Mouse (Mus musculus): Measurements from ENCODE around the gene Phyhipl. TPM values are rescaled to one million over a fixed set of nuclear protein-coding genes. Genes with fewer than 3 reads are reported as not detected.

Phyhipl gene
- total and polyA plus RNA-seq, 3 experiments, result 0.18 TPM; not detected in 2

- intact Hi-C loops (cut with DNase I), result no loop called here
- Histone ChIP-seq H3K27me3 (ENCODE audit: control insufficient read depth, insufficient read depth, low read length) (no peaks in the 10 kb centered on the region), H3K9ac (ENCODE audit: low read depth, low read length) (no peak overlapping the region), H3K4me1 (ENCODE audit: control insufficient read depth, insufficient read depth, low read length) (no peaks in the 10 kb centered on the region), H3K4me3 (no peak overlapping the region), H3K36me3 (ENCODE audit: control insufficient read depth, insufficient read depth, low read length) (no peaks in the 10 kb centered on the region), H3K79me2 (replicated peaks; ENCODE audit: control insufficient read depth, insufficient read depth, low read length) (no peaks in the 10 kb centered on the region), H3K27ac (no peak overlapping the region)
- 73% methylated on average over 4 of the region's 4 CpGs for WGBS
- no peak for DNase-seq
- no peak for TF ChIP-seq EP300 (IDR thresholded peaks at IDR 0.05; ENCODE audit: insufficient read depth, low read depth, low read length)
- TF ChIP-seq POLR2A (IDR thresholded peaks at IDR 0.05; ENCODE audit: insufficient read depth, low read depth, low read length), result no peak
- no peak for TF ChIP-seq CTCF (IDR thresholded peaks at IDR 0.05)
Measured at GRCm38 (mm10) chr10:70654655-70655054, 1.1 kb downstream of the Phyhipl start.

- H3K27me3 ChIP-seq (ENCODE audit: control insufficient read depth, insufficient read depth, low read length), result no peaks in the 10 kb centered on the region
- H3K79me2 ChIP-seq (replicated peaks; ENCODE audit: control insufficient read depth, insufficient read depth, low read length), result no peaks in the 10 kb centered on the region
- TF ChIP-seq EP300 (IDR thresholded peaks at IDR 0.05; ENCODE audit: insufficient read depth, low read depth, low read length), result no peak
- H3K9ac ChIP-seq (ENCODE audit: low read depth, low read length), result no peak overlapping the region
- intact Hi-C loops (cut with DNase I), result no loop called here
- H3K36me3 ChIP-seq (ENCODE audit: control insufficient read depth, insufficient read depth, low read length), result no peaks in the 10 kb centered on the region
- no peak overlapping the region for H3K27ac ChIP-seq
- no peak for DNase-seq
- no peaks in the 10 kb centered on the region for H3K4me1 ChIP-seq (ENCODE audit: control insufficient read depth, insufficient read depth, low read length)
- H3K4me3 ChIP-seq, result no peak overlapping the region
- 65% methylated on average over 3 of the region's 3 CpGs for WGBS
Measured at GRCm38 (mm10) chr10:70654139-70654538, 1.6 kb downstream of the Phyhipl start.

- Histone ChIP-seq H3K36me3 (ENCODE audit: control insufficient read depth, insufficient read depth, low read length) (no peaks in the 10 kb centered on the region), H3K9ac (ENCODE audit: low read depth, low read length) (no peak overlapping the region), H3K27ac (no peak overlapping the region), H3K27me3 (ENCODE audit: control insufficient read depth, insufficient read depth, low read length) (no peaks in the 10 kb centered on the region), H3K4me1 (ENCODE audit: control insufficient read depth, insufficient read depth, low read length) (no peaks in the 10 kb centered on the region), H3K79me2 (replicated peaks; ENCODE audit: control insufficient read depth, insufficient read depth, low read length) (no peaks in the 10 kb centered on the region), H3K4me3 (no peak overlapping the region)
- no peak for DNase-seq
- TF ChIP-seq POLR2A (IDR thresholded peaks at IDR 0.05; ENCODE audit: insufficient read depth, low read depth, low read length), result no peak
- 38% methylated on average over 16 of the region's 16 CpGs for WGBS
- intact Hi-C loops (cut with DNase I), result no loop called here
Measured at GRCm38 (mm10) chr10:70651769-70652648, 3.8 kb downstream of the Phyhipl start.

- no peak overlapping the region for H3K9ac ChIP-seq (ENCODE audit: low read depth, low read length)
- H3K4me3 ChIP-seq, result no peak overlapping the region
- 63% methylated on average over 5 of the region's 5 CpGs for WGBS
- H3K4me1 ChIP-seq (ENCODE audit: control insufficient read depth, insufficient read depth, low read length), result no peaks in the 10 kb centered on the region
- peak in 1 of 2 experiments; percentile 3 for DNase-seq
- H3K27ac ChIP-seq, result no peak overlapping the region
- H3K79me2 ChIP-seq (replicated peaks; ENCODE audit: control insufficient read depth, insufficient read depth, low read length), result no peaks in the 10 kb centered on the region
- H3K27me3 ChIP-seq (ENCODE audit: control insufficient read depth, insufficient read depth, low read length), result no peaks in the 10 kb centered on the region
- intact Hi-C loops (cut with DNase I), result no loop called here
- TF ChIP-seq CTCF (IDR thresholded peaks at IDR 0.05) (no peak), EP300 (IDR thresholded peaks at IDR 0.05; ENCODE audit: insufficient read depth, low read depth, low read length) (no peak), POLR2A (IDR thresholded peaks at IDR 0.05; ENCODE audit: insufficient read depth, low read depth, low read length) (no peak)
- H3K36me3 ChIP-seq (ENCODE audit: control insufficient read depth, insufficient read depth, low read length), result no peaks in the 10 kb centered on the region
Measured at GRCm38 (mm10) chr10:70648831-70649230, 6.9 kb downstream of the Phyhipl start.

GRCm38 (mm10) chr10:70643131-70643530 lies 12.6 kb downstream of the Phyhipl start:
- TF ChIP-seq CTCF (IDR thresholded peaks at IDR 0.05) (no peak), EP300 (IDR thresholded peaks at IDR 0.05; ENCODE audit: insufficient read depth, low read depth, low read length) (no peak), POLR2A (IDR thresholded peaks at IDR 0.05; ENCODE audit: insufficient read depth, low read depth, low read length) (no peak)
- Histone ChIP-seq H3K9ac (ENCODE audit: low read depth, low read length) (no peak overlapping the region), H3K27ac (no peak overlapping the region), H3K79me2 (replicated peaks; ENCODE audit: control insufficient read depth, insufficient read depth, low read length) (no peaks in the 10 kb centered on the region), H3K27me3 (ENCODE audit: control insufficient read depth, insufficient read depth, low read length) (no peaks in the 10 kb centered on the region), H3K4me1 (ENCODE audit: control insufficient read depth, insufficient read depth, low read length) (no peaks in the 10 kb centered on the region), H3K4me3 (no peak overlapping the region), H3K36me3 (ENCODE audit: control insufficient read depth, insufficient read depth, low read length) (no peaks in the 10 kb centered on the region)
- 79% methylated on average over 9 of the region's 9 CpGs for WGBS
- no peak for DNase-seq
- intact Hi-C loops (cut with DNase I), result no loop called here

- Histone ChIP-seq H3K27ac (no peak overlapping the region), H3K36me3 (ENCODE audit: control insufficient read depth, insufficient read depth, low read length) (no peaks in the 10 kb centered on the region), H3K4me3 (no peak overlapping the region), H3K4me1 (ENCODE audit: control insufficient read depth, insufficient read depth, low read length) (no peaks in the 10 kb centered on the region), H3K27me3 (ENCODE audit: control insufficient read depth, insufficient read depth, low read length) (no peaks in the 10 kb centered on the region), H3K9ac (ENCODE audit: low read depth, low read length) (no peak overlapping the region), H3K79me2 (replicated peaks; ENCODE audit: control insufficient read depth, insufficient read depth, low read length) (no peaks in the 10 kb centered on the region)
- no peak for DNase-seq
- WGBS, result 70% methylated on average over 11 of the region's 11 CpGs
- TF ChIP-seq POLR2A (IDR thresholded peaks at IDR 0.05; ENCODE audit: insufficient read depth, low read depth, low read length), result no peak
- no peak for TF ChIP-seq CTCF (IDR thresholded peaks at IDR 0.05)
- TF ChIP-seq EP300 (IDR thresholded peaks at IDR 0.05; ENCODE audit: insufficient read depth, low read depth, low read length), result no peak
- intact Hi-C loops (cut with DNase I), result no loop called here
Measured at GRCm38 (mm10) chr10:70640896-70641596, 14.7 kb downstream of the Phyhipl start.
